Mouse (Mus musculus) CH12.LX (cell line): ENCODE measurements around the gene Fam20a. TPM values are rescaled to one million over a fixed set of nuclear protein-coding genes. Genes with fewer than 3 reads are reported as not detected.

Source experiments
- DNase-seq: peaks from one replicate; pipeline ENCODE4 v3.0.0-alpha.2; 2013; ENCODE audit errors: extremely low read depth
- H3K27ac ChIP-seq: 2 replicates; pipeline ENCODE4 v1.5.1; 2012; ENCODE audit warnings: low read depth, mild to moderate bottlenecking, control low read depth, moderate library complexity; ENCODE audit not compliant: insufficient read depth
- H3K27me3 ChIP-seq: replicated peaks from 2 replicates; pipeline ENCODE3; 2012; ENCODE audit warnings: inconsistent platforms
- H3K36me3 ChIP-seq, 2 experiments: replicated peaks in 1 of 2; 2 replicates each; pipeline versions ENCODE3 to v1.6.1; 2012; ENCODE audit warnings: inconsistent platforms in 1 of 2, low read length in 1 of 2, mild to moderate bottlenecking in 1 of 2, mixed read lengths in 1 of 2, moderate library complexity in 1 of 2; ENCODE audit not compliant: control insufficient read depth in 1 of 2, insufficient read depth in 1 of 2
- H3K4me1 ChIP-seq, 2 experiments: 2 replicates each; pipeline ENCODE4 v1.6.1; 2012; ENCODE audit warnings: inconsistent platforms in 1 of 2, moderate library complexity in 1 of 2; ENCODE audit not compliant: insufficient read depth in 2 of 2, control insufficient read depth in 1 of 2
- H3K4me2 ChIP-seq: 2 replicates; pipeline ENCODE4 v1.6.1; 2012; ENCODE audit warnings: low read depth, mild to moderate bottlenecking, control low read depth; ENCODE audit not compliant: poor library complexity, insufficient read depth, severe bottlenecking
- H3K4me3 ChIP-seq, 3 experiments: fragments of 150-350 bp in 1 of 3; sonication (generic) in 1 of 3; replicated peaks in 1 of 3; 2 replicates each; pipeline versions ENCODE3 to v1.5.1; 2011 to 2012; ENCODE audit warnings: low read depth in 2 of 3, low read length in 2 of 3, mild to moderate bottlenecking in 2 of 3, moderate library complexity in 2 of 3, control low read depth in 1 of 3, improper control_type of control experiment in 1 of 3, inconsistent platforms in 1 of 3, mixed read lengths in 1 of 3; ENCODE audit not compliant: poor library complexity in 1 of 3
- H3K79me2 ChIP-seq: replicated peaks from 2 replicates; pipeline ENCODE4 v1.6.1; 2012; ENCODE audit warnings: mild to moderate bottlenecking, moderate library complexity; ENCODE audit not compliant: control insufficient read depth, poor library complexity, insufficient read depth, severe bottlenecking; ENCODE audit errors: extremely low read depth
- H3K9ac ChIP-seq: 2 replicates; pipeline ENCODE4 v1.6.1; 2012; ENCODE audit warnings: low read depth, mild to moderate bottlenecking, control low read depth, moderate library complexity; ENCODE audit not compliant: insufficient read depth
- H3K9me3 ChIP-seq: replicated peaks from 2 replicates; pipeline ENCODE3; 2012; ENCODE audit warnings: low read length, inconsistent platforms, mixed read lengths
- BHLHE40 ChIP-seq: IDR thresholded peaks from 2 replicates; pipeline ENCODE4 v1.6.1; 2011; ENCODE audit warnings: mild to moderate bottlenecking, low read depth, low read length, improper control_type of control experiment
- CHD1 ChIP-seq: IDR thresholded peaks from 2 replicates; pipeline ENCODE4 v1.6.1; 2012; ENCODE audit warnings: low read depth, low read length, improper control_type of control experiment, inconsistent platforms
- CHD2 ChIP-seq: IDR thresholded peaks from 2 replicates; pipeline ENCODE4 v1.6.1; 2011; ENCODE audit warnings: low read length, improper control_type of control experiment
- E2F4 ChIP-seq: IDR thresholded peaks from 2 replicates; pipeline ENCODE4 v1.6.1; 2011; ENCODE audit warnings: low read depth, low read length, improper control_type of control experiment; ENCODE audit not compliant: insufficient replicate concordance
- EP300 ChIP-seq: IDR thresholded peaks from 2 replicates; pipeline ENCODE4 v1.6.1; 2011; ENCODE audit warnings: low read length, improper control_type of control experiment
- ETS1 ChIP-seq: conservative IDR thresholded peaks from 2 replicates; pipeline ENCODE4 v1.6.1; 2012; ENCODE audit warnings: low read depth, mild to moderate bottlenecking, inconsistent platforms, low read length, improper control_type of control experiment, moderate library complexity
- HCFC1 ChIP-seq: IDR thresholded peaks from 2 replicates; pipeline ENCODE4 v1.6.1; 2012; ENCODE audit warnings: low read depth, mild to moderate bottlenecking, inconsistent platforms, low read length, improper control_type of control experiment
- IRF4 ChIP-seq: IDR thresholded peaks from 2 replicates; pipeline ENCODE4 v1.6.1; 2014; ENCODE audit warnings: low read depth, mild to moderate bottlenecking, inconsistent platforms, low read length, improper control_type of control experiment
- JUN ChIP-seq: IDR thresholded peaks from 2 replicates; pipeline ENCODE4 v1.6.1; 2011; ENCODE audit warnings: low read depth, mild to moderate bottlenecking, low read length, improper control_type of control experiment, moderate library complexity; ENCODE audit not compliant: insufficient read depth
- JUND ChIP-seq: conservative IDR thresholded peaks from 2 replicates; pipeline ENCODE4 v1.6.1; 2011; ENCODE audit warnings: low read depth, low read length, improper control_type of control experiment
- MAFK ChIP-seq: IDR thresholded peaks from 2 replicates; pipeline ENCODE4 v1.6.1; 2011; ENCODE audit warnings: low read length, improper control_type of control experiment; ENCODE audit not compliant: insufficient replicate concordance
- MAX ChIP-seq: IDR thresholded peaks from 2 replicates; pipeline ENCODE4 v1.6.1; 2011; ENCODE audit warnings: low read length, improper control_type of control experiment
- MEF2A ChIP-seq: IDR thresholded peaks from 2 replicates; pipeline ENCODE4 v1.6.1; 2014; ENCODE audit warnings: low read depth, mild to moderate bottlenecking, inconsistent platforms, low read length, improper control_type of control experiment, borderline replicate concordance
- MXI1 ChIP-seq: IDR thresholded peaks from 2 replicates; pipeline ENCODE4 v1.6.1; 2011; ENCODE audit warnings: mild to moderate bottlenecking, low read depth, low read length, improper control_type of control experiment
- PAX5 ChIP-seq: IDR thresholded peaks from 2 replicates; pipeline ENCODE4 v1.6.1; 2012; ENCODE audit warnings: low read length, inconsistent platforms, mixed read lengths
- POLR2A ChIP-seq: IDR thresholded peaks from 2 replicates; pipeline ENCODE4 v1.6.1; 2011; ENCODE audit warnings: low read depth, mild to moderate bottlenecking, improper control_type of control experiment, low read length
- SIN3A ChIP-seq: IDR thresholded peaks from 2 replicates; pipeline ENCODE4 v1.6.1; 2012; ENCODE audit warnings: low read length, improper control_type of control experiment, inconsistent platforms
- SMC3 ChIP-seq: IDR thresholded peaks from 2 replicates; pipeline ENCODE4 v1.6.1; 2011; ENCODE audit warnings: low read depth, low read length, improper control_type of control experiment
- TBP ChIP-seq: conservative IDR thresholded peaks from 2 replicates; pipeline ENCODE4 v1.6.1; 2011; ENCODE audit warnings: low read depth, low read length, improper control_type of control experiment
- UBTF ChIP-seq: IDR thresholded peaks from 2 replicates; pipeline ENCODE4 v1.6.1; 2012; ENCODE audit warnings: low read depth, mild to moderate bottlenecking, inconsistent platforms, low read length, improper control_type of control experiment, moderate library complexity
- USF2 ChIP-seq: conservative IDR thresholded peaks from 2 replicates; pipeline ENCODE4 v1.6.1; 2011; ENCODE audit warnings: low read depth, low read length, improper control_type of control experiment
- ZKSCAN1 ChIP-seq: IDR thresholded peaks from 2 replicates; pipeline ENCODE4 v1.6.1; 2012; ENCODE audit warnings: low read depth, inconsistent platforms, low read length, improper control_type of control experiment, borderline replicate concordance
- ZNF384 ChIP-seq: IDR thresholded peaks from 2 replicates; pipeline ENCODE4 v1.6.1; 2012; ENCODE audit warnings: low read depth, low read length, improper control_type of control experiment, inconsistent platforms
- dilution Hi-C: fragments of 300-500 bp; cut with MboI; formaldehyde crosslinking; loops from 2 replicates; pipeline ENCODE4 v1.14.3; 2020; ENCODE audit warnings: low sequenced_read_pairs; ENCODE audit not compliant: extremely low pct_unique_long_range_greater_than_20kb, extremely low pct_ligation_motif_present
- in situ Hi-C: fragments of 300-500 bp; cut with MboI; formaldehyde crosslinking; loops from 3 replicates; pipeline ENCODE4 v1.14.3; 2019; ENCODE audit warnings: low sequenced_read_pairs, low pct_ligation_motif_present, low pct_unique_long_range_greater_than_20kb, mixed read lengths
- polyA plus RNA-seq: library from polyadenylated mRNA; unstranded; fragments of >175 nt; gene quantifications from 2 replicates; pipeline ENCODE4 v1.2.1, GENCODE M21; 2012; ENCODE audit warnings: low read depth; ENCODE audit not compliant: insufficient read length
- total RNA-seq, 2 experiments: library from RNA; depleted of rRNA; stranded (reverse); fragments of 300-350 nt in 1 of 2; fragments of >200 nt in 1 of 2; gene quantifications; 2 replicates each; pipeline ENCODE4 v1.2.3; 2012 to 2014

Fam20a gene
- total and polyA plus RNA-seq, 3 experiments = 0.08 TPM; not detected in 2

GRCm38 (mm10) chr11:109703845-109704244 is 18.2 kb downstream of the Fam20a start:
- TF ChIP-seq ZNF384 = peak; percentile 94
- no peak for TF ChIP-seq CHD2
- no peak for TF ChIP-seq E2F4
- TF ChIP-seq EP300 = peak; percentile 44; the same call in 1 of the 2 replicates
- no peak for TF ChIP-seq HCFC1
- no peak for TF ChIP-seq TBP
- TF ChIP-seq JUN = no peak
- no peak for TF ChIP-seq MAX
- H3K27ac ChIP-seq = no peak overlapping the region
- peaks cover 4% of the 10 kb centered on the region for H3K9me3 ChIP-seq
- no peak overlapping the region for H3K9ac ChIP-seq
- in situ Hi-C loops (no loop called here), dilution Hi-C loops (no loop called here)
- H3K4me3 ChIP-seq = no peak overlapping the region
- peak; percentile 45 for DNase-seq
- peaks cover 13 to 28% of the 10 kb centered on the region in 2 experiments for H3K4me1 ChIP-seq
- H3K4me2 ChIP-seq = peak overlapping the region; percentile 53
- no peaks in the 10 kb centered on the region for H3K79me2 ChIP-seq
- no peaks in the 10 kb centered on the region for H3K36me3 ChIP-seq
- peaks cover 2% of the 10 kb centered on the region for H3K27me3 ChIP-seq

GRCm38 (mm10) chr11:109702031-109702815 is 19.9 kb downstream of the Fam20a start:
- Histone ChIP-seq H3K27me3 (peaks cover 2% of the 10 kb centered on the region), H3K36me3 (no peaks in the 10 kb centered on the region), H3K27ac (no peak overlapping the region), H3K4me2 (no peak overlapping the region), H3K4me1 (peaks cover 19 to 34% of the 10 kb centered on the region in 2 experiments), H3K9me3 (peaks cover 4% of the 10 kb centered on the region), H3K79me2 (no peaks in the 10 kb centered on the region), H3K4me3 (no peak overlapping the region), H3K9ac (no peak overlapping the region)
- no peak for DNase-seq
- TF ChIP-seq MEF2A (no peak), ZKSCAN1 (no peak), IRF4 (no peak), HCFC1 (no peak), UBTF (no peak)
- in situ Hi-C loops = no loop called here
- dilution Hi-C loops = no loop called here

- Histone ChIP-seq H3K27ac (no peak overlapping the region), H3K4me3 (no peak overlapping the region), H3K79me2 (no peaks in the 10 kb centered on the region), H3K27me3 (no peaks in the 10 kb centered on the region), H3K9me3 (peaks cover 4% of the 10 kb centered on the region), H3K4me1 (peaks cover 27 to 48% of the 10 kb centered on the region in 2 experiments), H3K9ac (no peak overlapping the region), H3K36me3 (no peaks in the 10 kb centered on the region), H3K4me2 (no peak overlapping the region)
- TF ChIP-seq USF2 (no peak), JUND (no peak), PAX5 (no peak), MXI1 (no peak), MAFK (no peak), CHD1 (no peak), MEF2A (no peak), ETS1 (no peak), SMC3 (no peak), POLR2A (no peak), BHLHE40 (no peak), SIN3A (no peak), HCFC1 (no peak)
- dilution Hi-C loops = no loop called here
- no peak for DNase-seq
- in situ Hi-C loops = no loop called here
These were observed 21.3 kb downstream of the Fam20a start for GRCm38 (mm10) chr11:109700761-109701160.
